Comparison of ENCODE assay signal across 11 mouse cellular contexts in genomic region chr11:24980193-24980665, GRCm38 (mm10).
DNase-seq lines count a peak whose midpoint lies in the region; ATAC-seq and TF ChIP-seq lines count a peak whose summit lies in the region.
"Had no signal": no experiment of that assay in that cellular context is flagged by ENCODE, and none has a peak within 500 bp of the region (broad histone marks: within the 10 kb centered on the region; RNA-seq: fewer than 3 reads in every experiment).

No protein-coding gene starts in this region.

- no peak overlapping the region for H3K27ac ChIP-seq in cerebellum, adult 2 months (ENCODE audit: insufficient read depth, low read length)
- no peak overlapping the region for H3K27ac ChIP-seq in forebrain, embryonic 16.5 days (ENCODE audit: low read length)
- no peak overlapping the region for H3K27ac ChIP-seq in midbrain, postnatal 0 days (ENCODE audit: low read depth, low read length)
- H3K27ac ChIP-seq: heart, adult 2 months had no signal

- ATAC-seq in forebrain, embryonic 16.5 days = peak; percentile 77
- no peak; the same call in 1 of the 2 replicates for ATAC-seq in midbrain, postnatal 0 days (ENCODE audit: low FRiP score)
- ATAC-seq: CD4-positive, CD25-positive, alpha-beta regulatory T cell, adult 4 months; Patski had no signal

- no peak for TF ChIP-seq CTCF in cerebellum, adult 2 months (IDR thresholded peaks at IDR 0.05; ENCODE audit: borderline replicate concordance, insufficient read depth, low read depth, low read length)
- no peak for TF ChIP-seq CTCF in midbrain, postnatal 0 days (IDR thresholded peaks at IDR 0.05)

- peak overlapping the region; percentile 9; the same call in 1 of the 2 replicates for H3K4me2 ChIP-seq in forebrain, embryonic 16.5 days (ENCODE audit: low read length)
- H3K4me2 ChIP-seq in midbrain, postnatal 0 days (ENCODE audit: low read depth, low read length, poor library complexity, severe bottlenecking) = no peak overlapping the region

- intact Hi-C loops in left cerebral cortex, postnatal 14 days (cut with DNase I) = no loop called here

- H3K36me3 ChIP-seq in forebrain, embryonic 16.5 days (ENCODE audit: control insufficient read depth, insufficient read depth) = no peaks in the 10 kb centered on the region
- no peaks in the 10 kb centered on the region for H3K36me3 ChIP-seq in midbrain, postnatal 0 days (ENCODE audit: insufficient read depth, low read length)

- H3K4me1 ChIP-seq in cerebellum, adult 2 months (ENCODE audit: control insufficient read depth, insufficient read depth, low read length) = peaks cover 6% of the 10 kb centered on the region; the same call in 1 of the 2 replicates
- peaks cover 21% of the 10 kb centered on the region for H3K4me1 ChIP-seq in forebrain, embryonic 16.5 days (replicated peaks; ENCODE audit: control insufficient read depth, insufficient read depth, low read length)
- H3K4me1 ChIP-seq in midbrain, postnatal 0 days (ENCODE audit: insufficient read depth, low read length) = peaks cover 3% of the 10 kb centered on the region; the same call in 1 of the 2 replicates

- peak; percentile 27 to 37 for DNase-seq in layer of hippocampus, postnatal 10 days (ENCODE audit: low spot score in 2 of 2)
- DNase-seq in layer of hippocampus, adult 11-12 months (ENCODE audit: low spot score) = no peak
- peak; percentile 89 to 95 for DNase-seq in cerebellum, adult 2 months
- peak; percentile 80 for DNase-seq in midbrain, postnatal 0 days (ENCODE audit: low spot score)
- DNase-seq in left cerebral cortex, postnatal 14 days (ENCODE audit: low spot score in 2 of 2) = no peak
- no peak for DNase-seq in lung, postnatal 14 days
- DNase-seq: adrenal gland, postnatal 10 days; heart, adult 2 months had no signal

- no peaks in the 10 kb centered on the region for H3K9me3 ChIP-seq in forebrain, embryonic 16.5 days (ENCODE audit: control insufficient read depth, low read length)
- H3K9me3 ChIP-seq in midbrain, postnatal 0 days (ENCODE audit: low read length) = no peaks in the 10 kb centered on the region

- 2% methylated on average over 9 of the region's 9 CpGs for WGBS in cerebellum, adult 2 months
- WGBS in forebrain, embryonic 16.5 days = 38% methylated on average over 9 of the region's 9 CpGs
- 58% methylated on average over 9 of the region's 9 CpGs for WGBS in midbrain, postnatal 0 days

- H3K4me3 ChIP-seq in cerebellum, adult 2 months (replicated peaks; ENCODE audit: insufficient read depth, low read depth, low read length) = peak overlapping the region; percentile 21
- H3K4me3 ChIP-seq in forebrain, embryonic 16.5 days (replicated peaks; ENCODE audit: low read length) = no peak overlapping the region
- H3K4me3 ChIP-seq in midbrain, postnatal 0 days (ENCODE audit: low read depth, low read length) = no peak overlapping the region
- H3K4me3 ChIP-seq: heart, adult 2 months had no signal

- TF ChIP-seq POLR2A in cerebellum, adult 2 months (IDR thresholded peaks at IDR 0.05; ENCODE audit: borderline replicate concordance, insufficient read depth, low read length) = no peak

- peaks cover 2% of the 10 kb centered on the region; the same call in 1 of the 2 replicates for H3K27me3 ChIP-seq in cerebellum, adult 2 months (ENCODE audit: control insufficient read depth, insufficient read depth, low read length)
- no peaks in the 10 kb centered on the region for H3K27me3 ChIP-seq in forebrain, embryonic 16.5 days (replicated peaks; ENCODE audit: control insufficient read depth, insufficient read depth, low read length)
- no peaks in the 10 kb centered on the region for H3K27me3 ChIP-seq in midbrain, postnatal 0 days (ENCODE audit: insufficient read depth, low read length)

- H3K9ac ChIP-seq in forebrain, embryonic 16.5 days (replicated peaks; ENCODE audit: low read depth, low read length) = no peak overlapping the region
- H3K9ac ChIP-seq in midbrain, postnatal 0 days (replicated peaks; ENCODE audit: low read length, poor library complexity, severe bottlenecking) = no peak overlapping the region

Comparison
In these comparisons a context has a peak if more than half of its experiments do, and no peak if none do; other contexts are left out.
1. DNase-seq: peak in layer of hippocampus, postnatal 10 days (2 of 2), cerebellum, adult 2 months (2 of 2) and midbrain, postnatal 0 days (single experiment); none in layer of hippocampus, adult 11-12 months (single experiment), left cerebral cortex, postnatal 14 days (0 of 2) and lung, postnatal 14 days (single experiment).